Mouse (Mus musculus) monocyte, adult 5-6 weeks (primary cell): ENCODE measurements around the gene Gm11757. TPM values are rescaled to one million over a fixed set of nuclear protein-coding genes. Genes with fewer than 3 reads are reported as not detected.
"Not testable (repeated sequence)": the region's sequence is repeated elsewhere in the genome, so short reads cannot be mapped to it uniquely, and the experiment has no call there.

ENCODE experiments used
- ATAC-seq: fragments of 153-309, 156-312 bp; replicated peaks from 2 replicates; pipeline ENCODE4 v1.8.0; 2017; ENCODE audit warnings: mild to moderate bottlenecking; ENCODE audit not compliant: low TSS enrichment, insufficient number of reproducible peaks, severe bottlenecking, poor library complexity, low FRiP score
- total RNA-seq: library from RNA; stranded (forward); fragments of 200-1000, 200-491, 200-594 nt; gene quantifications from 3 replicates; pipeline ENCODE4 v1.2.3, GENCODE M21; 2017

Gene Gm11757
- not detected in 3 replicates for total RNA-seq

DNA sequence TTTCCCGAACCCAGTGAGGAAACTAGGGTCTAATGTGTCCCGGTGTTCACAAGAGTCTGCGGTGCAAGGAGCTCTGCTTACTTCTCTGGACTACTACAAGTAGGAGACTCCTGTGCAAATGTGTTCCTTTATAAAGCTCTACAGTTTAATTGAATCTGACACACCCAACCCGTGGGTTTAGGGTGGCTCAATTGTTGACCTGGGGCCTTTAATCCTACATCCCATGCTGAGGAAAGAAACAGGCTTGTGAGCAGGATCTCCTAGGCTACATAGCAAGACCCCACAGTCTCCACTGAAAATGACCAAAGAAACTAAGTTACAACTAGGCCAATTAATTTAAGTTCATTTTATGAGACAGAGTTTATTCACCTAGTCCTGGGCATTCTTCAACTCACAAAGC lies at the start of gene Gm11757:
Gm11757 (minus strand) TSS at position 101 of the 400 bp plus-strand sequence.
- not testable (repeated sequence) for ATAC-seq

DNA sequence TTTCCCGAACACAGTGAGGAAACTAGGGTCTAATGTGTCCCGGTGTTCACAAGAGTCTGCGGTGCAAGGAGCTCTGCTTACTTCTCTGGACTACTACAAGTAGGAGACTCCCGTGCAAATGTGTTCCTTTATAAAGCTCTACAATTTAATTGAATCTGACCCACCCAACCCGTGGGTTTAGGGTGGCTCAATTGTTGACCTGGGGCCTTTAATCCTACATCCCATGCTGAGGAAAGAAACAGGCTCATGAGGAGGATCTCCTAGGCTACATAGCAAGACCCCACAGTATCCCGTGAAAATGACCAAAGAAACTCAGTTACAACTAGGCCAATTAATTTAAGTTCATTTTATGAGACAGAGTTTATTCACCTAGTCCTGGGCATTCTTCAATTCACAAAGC lies 29.7 kb upstream of the Gm11757 start, which contains the start of gene Gm11756:
Gm11756 (minus strand) TSS at position 101 of the 400 bp plus-strand sequence.
- ATAC-seq, result not testable (repeated sequence)

DNA sequence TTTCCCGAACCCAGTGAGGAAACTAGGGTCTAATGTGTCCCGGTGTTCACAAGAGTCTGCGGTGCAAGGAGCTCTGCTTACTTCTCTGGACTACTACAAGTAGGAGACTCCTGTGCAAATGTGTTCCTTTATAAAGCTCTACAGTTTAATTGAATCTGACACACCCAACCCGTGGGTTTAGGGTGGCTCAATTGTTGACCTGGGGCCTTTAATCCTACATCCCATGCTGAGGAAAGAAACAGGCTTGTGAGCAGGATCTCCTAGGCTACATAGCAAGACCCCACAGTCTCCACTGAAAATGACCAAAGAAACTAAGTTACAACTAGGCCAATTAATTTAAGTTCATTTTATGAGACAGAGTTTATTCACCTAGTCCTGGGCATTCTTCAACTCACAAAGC lies 14.9 kb upstream of the Gm11757 start, which contains the start of gene Gm13871:
Gm13871 (minus strand) TSS at position 101 of the 400 bp plus-strand sequence.
- not testable (repeated sequence) for ATAC-seq

DNA sequence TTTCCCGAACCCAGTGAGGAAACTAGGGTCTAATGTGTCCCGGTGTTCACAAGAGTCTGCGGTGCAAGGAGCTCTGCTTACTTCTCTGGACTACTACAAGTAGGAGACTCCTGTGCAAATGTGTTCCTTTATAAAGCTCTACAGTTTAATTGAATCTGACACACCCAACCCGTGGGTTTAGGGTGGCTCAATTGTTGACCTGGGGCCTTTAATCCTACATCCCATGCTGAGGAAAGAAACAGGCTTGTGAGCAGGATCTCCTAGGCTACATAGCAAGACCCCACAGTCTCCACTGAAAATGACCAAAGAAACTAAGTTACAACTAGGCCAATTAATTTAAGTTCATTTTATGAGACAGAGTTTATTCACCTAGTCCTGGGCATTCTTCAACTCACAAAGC lies 14.7 kb downstream of the Gm11757 start, which contains the start of gene Gm11758:
Gm11758 (minus strand) TSS at position 101 of the 400 bp plus-strand sequence.
- ATAC-seq, result not testable (repeated sequence)

Other genes with a start within 250 kb of the Gm11757 start
- gene Gm11239, start 222.8 kb downstream of the Gm11757 start, total RNA-seq, result not detected in 3 replicates
- gene Gm428, start 207.6 kb downstream of the Gm11757 start, total RNA-seq, result not detected in 3 replicates
- gene Rasef, start 100.1 kb downstream of the Gm11757 start, total RNA-seq, result not detected in 3 replicates
- not detected in 3 replicates for gene Gm11758, start 14.8 kb downstream of the Gm11757 start, total RNA-seq
- not detected in 3 replicates for gene Gm13871, start 14.8 kb upstream of the Gm11757 start, total RNA-seq
- not detected in 3 replicates for gene Gm11756, start 29.6 kb upstream of the Gm11757 start, total RNA-seq
- gene 2310002L09Rik, start 59.7 kb upstream of the Gm11757 start, total RNA-seq, result 0.39 TPM in 1 of 3 replicates, not detected in the others
- gene Frmd3, start 122.3 kb upstream of the Gm11757 start, total RNA-seq, result not detected in 3 replicates